Mouse (Mus musculus) erythroblast, adult 5-6 weeks (primary cell): ENCODE measurements around the gene Slamf6. TPM values are rescaled to one million over a fixed set of nuclear protein-coding genes. Genes with fewer than 3 reads are reported as not detected.
"Not testable (repeated sequence)": the region's sequence is repeated elsewhere in the genome, so short reads cannot be mapped to it uniquely, and the experiment has no call there.

ENCODE experiments used
- ATAC-seq: replicated peaks from 2 replicates; pipeline ENCODE4 v1.8.0; 2016; ENCODE audit warnings: moderate number of reproducible peaks, mild to moderate bottlenecking, moderate TSS enrichment, inconsistent platforms; ENCODE audit not compliant: poor library complexity, low FRiP score, severe bottlenecking
- total RNA-seq, 2 experiments: library from RNA; stranded (forward) in 1 of 2; stranded (reverse) in 1 of 2; fragments of 150-400 nt in 1 of 2; fragments of 200-764, 138-1000 nt in 1 of 2; gene quantifications; 2 replicates each; pipeline versions ENCODE4 v1.2.3 to v1.2.4; 2015 to 2017; ENCODE audit warnings: low replicate concordance in 2 of 2

Gene Slamf6
- 19.2 TPM in 1 of 2 replicates, not detected in the other for total RNA-seq (2015; ENCODE audit: low replicate concordance)
- total RNA-seq (2017; ENCODE audit: low replicate concordance) = 0.56 and 4.4 TPM in 2 replicates

- no peak for ATAC-seq
These were observed at the start of gene Slamf6 for GRCm38 (mm10) chr1:171917305-171918039. Gene Slamf6 (plus strand): TSS chr1:171917515.

- no peak for ATAC-seq
These were observed 30.3 kb upstream of the Slamf6 start for GRCm38 (mm10) chr1:171886989-171887388.

GRCm38 (mm10) chr1:171895364-171895763 is 22.0 kb upstream of the Slamf6 start, which contains the start of gene Gm10521:
Gene Gm10521 (plus strand): TSS chr1:171895664.
- not testable (repeated sequence) for ATAC-seq

GRCm38 (mm10) chr1:171904011-171904410 is 13.3 kb upstream of the Slamf6 start:
- no peak for ATAC-seq

GRCm38 (mm10) chr1:171915638-171916458 is 1.5 kb upstream of the Slamf6 start:
- ATAC-seq = no peak

- ATAC-seq = no peak
These were observed 1.0 kb downstream of the Slamf6 start for GRCm38 (mm10) chr1:171918136-171918920.

GRCm38 (mm10) chr1:171919193-171919592 is 1.9 kb downstream of the Slamf6 start:
- ATAC-seq = no peak

GRCm38 (mm10) chr1:171919901-171920510 is 2.7 kb downstream of the Slamf6 start:
- no peak for ATAC-seq

- ATAC-seq = no peak
These were observed 3.8 kb downstream of the Slamf6 start for GRCm38 (mm10) chr1:171920989-171921621.

GRCm38 (mm10) chr1:171921641-171922040 is 4.3 kb downstream of the Slamf6 start:
- ATAC-seq = no peak

- ATAC-seq = no peak
These were observed 5.5 kb downstream of the Slamf6 start for GRCm38 (mm10) chr1:171922844-171923243.

- ATAC-seq = no peak
These were observed 7.6 kb downstream of the Slamf6 start for GRCm38 (mm10) chr1:171924900-171925299.

- ATAC-seq = no peak
These were observed 16.5 kb downstream of the Slamf6 start for GRCm38 (mm10) chr1:171933851-171934250.

GRCm38 (mm10) chr1:171938952-171939948 is 21.9 kb downstream of the Slamf6 start:
- no peak for ATAC-seq

- no peak for ATAC-seq
These were observed 23.3 kb downstream of the Slamf6 start for GRCm38 (mm10) chr1:171940626-171941025.

- ATAC-seq = no peak
These were observed 29.2 kb downstream of the Slamf6 start for GRCm38 (mm10) chr1:171946447-171946995.

GRCm38 (mm10) chr1:171948161-171948945 is 31.0 kb downstream of the Slamf6 start:
- ATAC-seq = no peak
